Mouse (Mus musculus): ENCODE data around the gene Snapc1.

Gene Snapc1

GRCm38 (mm10) chr12:73964291-73965281 lies at the start of gene Snapc1:
Gene Snapc1 (plus strand): TSS chr12:73964481.
- DNase-seq = peak; percentile 98

GRCm38 (mm10) chr12:73918479-73918878 lies 45.8 kb upstream of the Snapc1 start:
- no peak for DNase-seq

GRCm38 (mm10) chr12:73930266-73930665 lies 34.0 kb upstream of the Snapc1 start:
- DNase-seq = no peak

- peak; percentile 40 for DNase-seq
Measured at GRCm38 (mm10) chr12:73931274-73931673, 33.0 kb upstream of the Snapc1 start.

- no peak for DNase-seq
Measured at GRCm38 (mm10) chr12:73934528-73934927, 29.8 kb upstream of the Snapc1 start.

- DNase-seq = no peak
Measured at GRCm38 (mm10) chr12:73937353-73937752, 26.9 kb upstream of the Snapc1 start, which contains the start of gene Gm49321. Gene Gm49321 (plus strand): TSS chr12:73937653.

GRCm38 (mm10) chr12:73939542-73939941 lies 24.7 kb upstream of the Snapc1 start:
- DNase-seq = no peak

GRCm38 (mm10) chr12:73948415-73948814 lies 15.9 kb upstream of the Snapc1 start:
- no peak for DNase-seq

- peak; percentile 43 for DNase-seq
Measured at GRCm38 (mm10) chr12:73949318-73950058, 14.8 kb upstream of the Snapc1 start.

- DNase-seq = peak; percentile 47
Measured at GRCm38 (mm10) chr12:73952879-73953278, 11.4 kb upstream of the Snapc1 start.

- no peak for DNase-seq
Measured at GRCm38 (mm10) chr12:73953420-73954186, 10.7 kb upstream of the Snapc1 start.

GRCm38 (mm10) chr12:73954785-73955184 lies 9.5 kb upstream of the Snapc1 start:
- DNase-seq = no peak

GRCm38 (mm10) chr12:73957676-73958075 lies 6.6 kb upstream of the Snapc1 start:
- no peak for DNase-seq

GRCm38 (mm10) chr12:73958830-73959229 lies 5.5 kb upstream of the Snapc1 start:
- no peak for DNase-seq

- DNase-seq = no peak
Measured at GRCm38 (mm10) chr12:73969142-73969541, 4.9 kb downstream of the Snapc1 start.

GRCm38 (mm10) chr12:73974584-73974983 lies 10.3 kb downstream of the Snapc1 start:
- DNase-seq = no peak

GRCm38 (mm10) chr12:73978144-73978543 lies 13.9 kb downstream of the Snapc1 start:
- DNase-seq = no peak

- DNase-seq = no peak
Measured at GRCm38 (mm10) chr12:73979667-73980066, 15.4 kb downstream of the Snapc1 start.

GRCm38 (mm10) chr12:73982533-73982932 lies 18.3 kb downstream of the Snapc1 start:
- DNase-seq = peak; percentile 92

- DNase-seq = no peak
Measured at GRCm38 (mm10) chr12:73986299-73986698, 22.0 kb downstream of the Snapc1 start.

GRCm38 (mm10) chr12:73988393-73989008 lies 24.2 kb downstream of the Snapc1 start:
- no peak for DNase-seq

GRCm38 (mm10) chr12:73989594-73989993 lies 25.3 kb downstream of the Snapc1 start:
- DNase-seq = peak; percentile 52

All from right cerebral cortex, postnatal 14 days (tissue).